Mouse (Mus musculus): ENCODE results near the gene Ing2. TPM values are rescaled to one million over a fixed set of nuclear protein-coding genes. Genes with fewer than 3 reads are reported as not detected.

Ing2 gene
- polyA plus RNA-seq, 1 experiment = 9.3 TPM

- H3K4me3 ChIP-seq (ENCODE audit: insufficient read depth, low read depth, low read length) = peak overlapping the region; percentile 22; the same call in 1 of the 2 replicates
- no peaks in the 10 kb centered on the region for H3K27me3 ChIP-seq (replicated peaks; ENCODE audit: control insufficient read depth, insufficient read depth, low read length)
- H3K4me1 ChIP-seq (ENCODE audit: control insufficient read depth, insufficient read depth, low read length) = no peaks in the 10 kb centered on the region
- 16% methylated on average over 16 of the region's 16 CpGs for WGBS
- no peaks in the 10 kb centered on the region for H3K36me3 ChIP-seq (ENCODE audit: control insufficient read depth, insufficient read depth, low read length)
- no peak overlapping the region for H3K27ac ChIP-seq (ENCODE audit: insufficient read depth, low read depth, low read length)
- no peak for TF ChIP-seq POLR2A (IDR thresholded peaks at IDR 0.05; ENCODE audit: low read depth, low read length)
- no peak for TF ChIP-seq CTCF (conservative IDR thresholded peaks at IDR 0.05; ENCODE audit: insufficient read depth, insufficient read length, low read depth, low read length)
- peak; percentile 37 for DNase-seq
These were observed 15.3 kb upstream of the Ing2 start for GRCm38 (mm10) chr8:47690674-47691078.

GRCm38 (mm10) chr8:47689704-47690326 is 14.5 kb upstream of the Ing2 start:
- H3K4me1 ChIP-seq (ENCODE audit: control insufficient read depth, insufficient read depth, low read length) = no peaks in the 10 kb centered on the region
- peak; percentile 28 for DNase-seq
- no peak overlapping the region for H3K4me3 ChIP-seq (ENCODE audit: insufficient read depth, low read depth, low read length)
- no peaks in the 10 kb centered on the region for H3K36me3 ChIP-seq (ENCODE audit: control insufficient read depth, insufficient read depth, low read length)
- TF ChIP-seq POLR2A (IDR thresholded peaks at IDR 0.05; ENCODE audit: low read depth, low read length) (no peak), CTCF (conservative IDR thresholded peaks at IDR 0.05; ENCODE audit: insufficient read depth, insufficient read length, low read depth, low read length) (0 out of 2 replicates have a peak, but pooled peaks have one; percentile 11)
- H3K27ac ChIP-seq (ENCODE audit: insufficient read depth, low read depth, low read length) = no peak overlapping the region
- no peaks in the 10 kb centered on the region for H3K27me3 ChIP-seq (replicated peaks; ENCODE audit: control insufficient read depth, insufficient read depth, low read length)
- WGBS = 78% methylated on average over 12 of the region's 12 CpGs

GRCm38 (mm10) chr8:47684441-47684840 is 9.1 kb upstream of the Ing2 start:
- DNase-seq = no peak
- no peaks in the 10 kb centered on the region for H3K27me3 ChIP-seq (replicated peaks; ENCODE audit: control insufficient read depth, insufficient read depth, low read length)
- 63% methylated on average over 5 of the region's 5 CpGs for WGBS
- H3K36me3 ChIP-seq (ENCODE audit: control insufficient read depth, insufficient read depth, low read length) = no peaks in the 10 kb centered on the region
- no peaks in the 10 kb centered on the region for H3K4me1 ChIP-seq (ENCODE audit: control insufficient read depth, insufficient read depth, low read length)
- no peak overlapping the region for H3K4me3 ChIP-seq (ENCODE audit: insufficient read depth, low read depth, low read length)
- no peak overlapping the region for H3K27ac ChIP-seq (ENCODE audit: insufficient read depth, low read depth, low read length)
- TF ChIP-seq CTCF (conservative IDR thresholded peaks at IDR 0.05; ENCODE audit: insufficient read depth, insufficient read length, low read depth, low read length) (no peak), POLR2A (IDR thresholded peaks at IDR 0.05; ENCODE audit: low read depth, low read length) (no peak)

GRCm38 (mm10) chr8:47683994-47684393 is 8.6 kb upstream of the Ing2 start:
- no peak overlapping the region for H3K4me3 ChIP-seq (ENCODE audit: insufficient read depth, low read depth, low read length)
- no peak overlapping the region for H3K27ac ChIP-seq (ENCODE audit: insufficient read depth, low read depth, low read length)
- TF ChIP-seq CTCF (conservative IDR thresholded peaks at IDR 0.05; ENCODE audit: insufficient read depth, insufficient read length, low read depth, low read length) (no peak), POLR2A (IDR thresholded peaks at IDR 0.05; ENCODE audit: low read depth, low read length) (no peak)
- no peaks in the 10 kb centered on the region for H3K4me1 ChIP-seq (ENCODE audit: control insufficient read depth, insufficient read depth, low read length)
- no peak for DNase-seq
- 86% methylated on average over 9 of the region's 9 CpGs for WGBS
- H3K27me3 ChIP-seq (replicated peaks; ENCODE audit: control insufficient read depth, insufficient read depth, low read length) = no peaks in the 10 kb centered on the region
- H3K36me3 ChIP-seq (ENCODE audit: control insufficient read depth, insufficient read depth, low read length) = no peaks in the 10 kb centered on the region

- H3K27ac ChIP-seq (ENCODE audit: insufficient read depth, low read depth, low read length) = no peak overlapping the region
- no peaks in the 10 kb centered on the region for H3K36me3 ChIP-seq (ENCODE audit: control insufficient read depth, insufficient read depth, low read length)
- no peak overlapping the region for H3K4me3 ChIP-seq (ENCODE audit: insufficient read depth, low read depth, low read length)
- DNase-seq = no peak
- H3K4me1 ChIP-seq (ENCODE audit: control insufficient read depth, insufficient read depth, low read length) = peaks cover 2% of the 10 kb centered on the region; the same call in 1 of the 2 replicates
- no peaks in the 10 kb centered on the region for H3K27me3 ChIP-seq (replicated peaks; ENCODE audit: control insufficient read depth, insufficient read depth, low read length)
- 85% methylated on average over 4 of the region's 4 CpGs for WGBS
- TF ChIP-seq CTCF (conservative IDR thresholded peaks at IDR 0.05; ENCODE audit: insufficient read depth, insufficient read length, low read depth, low read length) (no peak), POLR2A (IDR thresholded peaks at IDR 0.05; ENCODE audit: low read depth, low read length) (no peak)
These were observed 5.0 kb upstream of the Ing2 start for GRCm38 (mm10) chr8:47680306-47680705.

GRCm38 (mm10) chr8:47679603-47680002 is 4.2 kb upstream of the Ing2 start:
- Histone ChIP-seq H3K27ac (ENCODE audit: insufficient read depth, low read depth, low read length) (no peak overlapping the region), H3K27me3 (replicated peaks; ENCODE audit: control insufficient read depth, insufficient read depth, low read length) (no peaks in the 10 kb centered on the region), H3K36me3 (ENCODE audit: control insufficient read depth, insufficient read depth, low read length) (no peaks in the 10 kb centered on the region), H3K4me1 (ENCODE audit: control insufficient read depth, insufficient read depth, low read length) (peaks cover 2% of the 10 kb centered on the region; the same call in 1 of the 2 replicates), H3K4me3 (ENCODE audit: insufficient read depth, low read depth, low read length) (no peak overlapping the region)
- DNase-seq = no peak
- no peak for TF ChIP-seq CTCF (conservative IDR thresholded peaks at IDR 0.05; ENCODE audit: insufficient read depth, insufficient read length, low read depth, low read length)
- no peak for TF ChIP-seq POLR2A (IDR thresholded peaks at IDR 0.05; ENCODE audit: low read depth, low read length)
- WGBS = 76% methylated on average over 1 of the region's 1 CpGs

GRCm38 (mm10) chr8:47676631-47677030 is 1.3 kb upstream of the Ing2 start:
- no peak for TF ChIP-seq POLR2A (IDR thresholded peaks at IDR 0.05; ENCODE audit: low read depth, low read length)
- TF ChIP-seq CTCF (conservative IDR thresholded peaks at IDR 0.05; ENCODE audit: insufficient read depth, insufficient read length, low read depth, low read length) = no peak
- H3K36me3 ChIP-seq (ENCODE audit: control insufficient read depth, insufficient read depth, low read length) = no peaks in the 10 kb centered on the region
- 54% methylated on average over 2 of the region's 2 CpGs for WGBS
- no peak overlapping the region for H3K4me3 ChIP-seq (ENCODE audit: insufficient read depth, low read depth, low read length)
- H3K27me3 ChIP-seq (replicated peaks; ENCODE audit: control insufficient read depth, insufficient read depth, low read length) = no peaks in the 10 kb centered on the region
- H3K4me1 ChIP-seq (ENCODE audit: control insufficient read depth, insufficient read depth, low read length) = peaks cover 6% of the 10 kb centered on the region; the same call in 1 of the 2 replicates
- H3K27ac ChIP-seq (ENCODE audit: insufficient read depth, low read depth, low read length) = no peak overlapping the region
- no peak for DNase-seq

All from kidney, adult 2 months (tissue).